Mouse (Mus musculus) kidney, postnatal 0 days (tissue): ENCODE measurements around the gene Palm2. TPM values are rescaled to one million over a fixed set of nuclear protein-coding genes. Genes with fewer than 3 reads are reported as not detected.

ENCODE experiments used
- ATAC-seq: fragments of 200-750 bp; cut with Nextera tagmentation; replicated peaks from 2 replicates; pipeline ENCODE4 v1.8.0; 2017; ENCODE audit warnings: low read depth, moderate number of reproducible peaks, moderate TSS enrichment, moderate library complexity; ENCODE audit not compliant: low FRiP score
- DNase-seq: peaks from one replicate; pipeline ENCODE4 v3.0.0-alpha.2; 2016; ENCODE audit warnings: low spot score
- H3K27ac ChIP-seq: fragments of 300-500 bp; sonication (generic); 2 replicates; pipeline ENCODE4 v1.5.1; 2014; ENCODE audit warnings: mild to moderate bottlenecking
- H3K27me3 ChIP-seq: fragments of 300-500 bp; sonication (generic); 2 replicates; pipeline ENCODE4 v1.6.1; 2014; ENCODE audit warnings: low read length, mixed read lengths; ENCODE audit not compliant: insufficient read depth
- H3K36me3 ChIP-seq: fragments of 300-500 bp; sonication (generic); 2 replicates; pipeline ENCODE4 v1.6.1; 2014; ENCODE audit warnings: low read length, mixed read lengths; ENCODE audit not compliant: insufficient read depth
- H3K4me1 ChIP-seq: fragments of 300-500 bp; sonication (generic); replicated peaks from 2 replicates; pipeline ENCODE4 v1.6.1; 2014; ENCODE audit warnings: antibody characterized with exemption, low read length, mixed read lengths; ENCODE audit not compliant: insufficient read depth
- H3K4me2 ChIP-seq: fragments of 300-500 bp; sonication (generic); 2 replicates; pipeline ENCODE4 v1.6.1; 2014; ENCODE audit warnings: mild to moderate bottlenecking, low read length, moderate library complexity, mixed read lengths
- H3K4me3 ChIP-seq: fragments of 300-500 bp; sonication (generic); replicated peaks from 2 replicates; pipeline ENCODE4 v1.5.1; 2014; ENCODE audit warnings: low read depth, low read length
- H3K9ac ChIP-seq: fragments of 300-500 bp; sonication (generic); 2 replicates; pipeline ENCODE4 v1.6.1; 2014; ENCODE audit warnings: low read depth, low read length
- H3K9me3 ChIP-seq: fragments of 300-500 bp; sonication (generic); replicated peaks from 2 replicates; pipeline ENCODE4 v1.6.1; 2016; ENCODE audit warnings: low read length, inconsistent platforms, mixed read lengths
- CTCF ChIP-seq: IDR thresholded peaks from 2 replicates; pipeline ENCODE4 v1.5.1; 2016; ENCODE audit warnings: antibody characterized with exemption, low read depth, mild to moderate bottlenecking, moderate library complexity
- WGBS: fragments of 180-500 bp; shearing (Covaris S2); extraction: QIAGEN DNeasy Blood & Tissue Kit; methylation state at CpG from one replicate; pipeline ENCODE4 v1.1.7; 2014; 5-methylcytosine and 5-hydroxymethylcytosine counted together
- polyA plus RNA-seq: library from polyadenylated mRNA; unstranded; fragments of >200 nt; fragmentation: Nextera tagmentation; extraction: Ambion mirVana; gene quantifications from 2 replicates; pipeline ENCODE4 v1.2.1, GENCODE M21; 2015

Palm2 gene
- polyA plus RNA-seq, 1 experiment from 2014 or later: 0.54 TPM

GRCm38 (mm10) chr4:57510576-57510975 lies 76.5 kb downstream of the Palm2 start:
- Histone ChIP-seq H3K4me3 (no peak overlapping the region), H3K9me3 (no peaks in the 10 kb centered on the region), H3K4me2 (no peak overlapping the region), H3K27ac (no peak overlapping the region), H3K9ac (no peak overlapping the region), H3K27me3 (no peaks in the 10 kb centered on the region), H3K4me1 (no peaks in the 10 kb centered on the region), H3K36me3 (no peaks in the 10 kb centered on the region)
- no peak for DNase-seq
- TF ChIP-seq CTCF: no peak
- ATAC-seq: no peak
- WGBS: 82% methylated on average over 3 of the region's 3 CpGs

DNA sequence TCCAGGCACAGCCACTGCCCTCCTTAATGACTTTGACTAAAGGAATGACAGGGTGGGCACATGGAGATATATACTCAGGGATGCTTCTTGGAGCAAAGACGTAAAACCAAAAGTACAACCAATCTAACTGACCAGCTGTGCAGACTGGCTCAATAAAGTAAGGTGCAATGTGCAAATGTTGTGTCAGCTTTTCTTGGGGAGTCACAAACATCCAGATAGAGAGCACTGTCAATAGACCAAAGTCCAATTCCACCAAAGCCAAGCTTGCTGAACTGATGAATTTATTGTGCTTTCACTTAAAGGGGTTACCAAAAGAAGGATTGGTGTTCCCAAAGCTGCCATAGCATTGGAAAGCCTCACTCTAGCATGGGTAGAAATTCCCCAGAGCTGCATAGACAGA lies 77.7 kb downstream of the Palm2 start:
- WGBS: 100% methylated on average over 1 of the region's 1 CpGs
- Histone ChIP-seq H3K9ac (no peak overlapping the region), H3K36me3 (no peaks in the 10 kb centered on the region), H3K4me1 (no peaks in the 10 kb centered on the region), H3K27ac (no peak overlapping the region), H3K9me3 (no peaks in the 10 kb centered on the region), H3K4me2 (no peak overlapping the region), H3K27me3 (no peaks in the 10 kb centered on the region), H3K4me3 (no peak overlapping the region)
- no peak for ATAC-seq
- TF ChIP-seq CTCF: no peak
- DNase-seq: no peak

DNA sequence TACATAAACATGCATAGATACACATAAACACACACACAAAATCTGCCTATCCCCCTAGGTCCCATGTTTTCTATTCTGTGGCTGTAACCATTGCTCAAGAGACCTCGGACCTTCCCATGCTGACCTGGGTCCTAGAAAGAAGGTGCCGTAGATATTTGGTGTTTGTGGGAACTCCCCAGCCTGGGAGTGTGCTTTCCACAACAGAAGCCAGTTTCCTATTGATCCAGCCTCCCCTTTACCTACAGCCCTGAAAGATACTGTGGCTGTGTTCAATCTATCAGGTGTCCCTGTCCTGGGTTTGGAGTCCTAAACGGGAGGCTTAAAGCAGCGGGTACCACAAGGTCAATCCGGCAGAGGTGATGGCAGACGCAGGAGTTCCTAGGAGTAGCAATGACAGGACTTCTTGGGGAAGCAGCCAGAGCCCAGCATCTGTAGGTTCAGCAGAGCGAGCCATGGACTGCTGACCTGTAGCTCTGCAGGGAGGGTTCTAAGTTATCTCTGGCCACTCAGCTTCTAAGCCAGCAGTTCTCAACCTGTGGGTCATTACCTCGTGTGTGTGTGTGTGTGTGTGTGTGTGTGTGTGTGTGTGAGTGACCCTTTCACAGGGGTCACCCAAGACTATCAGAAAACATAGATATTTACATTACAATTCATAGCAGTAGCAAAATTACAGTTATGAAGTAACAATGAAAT lies 79.3 kb downstream of the Palm2 start:
- H3K36me3 ChIP-seq: no peaks in the 10 kb centered on the region
- no peak for ATAC-seq
- WGBS: 66% methylated on average over 8 of the region's 8 CpGs

DNA sequence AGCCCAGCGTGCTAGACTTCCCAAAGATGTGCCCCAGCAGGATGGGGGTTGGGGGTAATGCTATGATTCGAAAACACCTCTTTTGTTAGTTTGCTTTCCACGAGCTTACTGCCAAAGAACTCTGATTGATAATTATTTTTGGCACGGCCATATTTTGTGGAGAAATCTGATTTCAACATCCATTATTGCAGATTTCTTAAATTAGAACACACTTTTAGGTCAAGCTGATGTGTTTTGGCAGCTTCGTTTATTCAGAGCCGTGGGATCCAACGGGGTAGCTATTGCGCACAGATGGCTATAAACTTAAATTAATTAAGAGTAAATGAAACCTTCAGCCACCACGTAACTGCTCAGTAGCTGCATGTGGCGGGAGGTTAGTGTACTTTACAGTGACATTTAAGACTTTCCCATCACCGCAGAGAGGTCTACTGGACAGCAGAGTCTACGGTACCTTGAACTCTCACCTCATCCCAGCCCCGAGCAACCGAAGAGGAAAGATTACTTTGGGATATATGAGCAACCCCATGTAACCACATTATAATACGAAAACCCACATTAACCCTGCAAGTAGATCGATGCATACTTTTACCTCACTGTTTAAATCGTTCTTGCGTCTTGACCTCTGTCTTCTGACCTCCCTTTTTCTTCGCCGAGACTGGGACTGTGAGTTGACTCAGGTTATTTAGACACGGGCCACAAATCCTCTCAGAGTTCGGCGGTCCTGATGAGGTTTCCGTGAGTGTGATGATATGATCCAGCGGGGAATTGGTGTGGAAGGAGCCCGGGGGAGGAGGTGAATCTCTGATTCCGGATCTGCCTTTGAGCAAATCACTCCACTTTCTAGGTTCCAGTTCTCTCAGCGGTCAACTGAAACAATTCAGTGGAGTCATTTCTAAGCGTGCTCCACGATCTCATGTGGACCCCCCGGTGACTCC lies 80.2 kb downstream of the Palm2 start:
- 35% methylated on average over 31 of the region's 31 CpGs for WGBS
- TF ChIP-seq CTCF: no peak
- Histone ChIP-seq H3K36me3 (no peaks in the 10 kb centered on the region), H3K4me2 (peak overlapping the region; percentile 8), H3K27me3 (no peaks in the 10 kb centered on the region), H3K27ac (no peak overlapping the region), H3K9ac (no peak overlapping the region), H3K4me3 (no peak overlapping the region), H3K4me1 (no peaks in the 10 kb centered on the region), H3K9me3 (no peaks in the 10 kb centered on the region)
- DNase-seq: peak; percentile 75
- ATAC-seq: no peak

More for the DNA sequence above, 79.3 kb downstream of the Palm2 start:
- Histone ChIP-seq H3K9me3 (no peaks in the 10 kb centered on the region), H3K27me3 (no peaks in the 10 kb centered on the region), H3K4me1 (no peaks in the 10 kb centered on the region), H3K4me3 (no peak overlapping the region), H3K27ac (no peak overlapping the region), H3K9ac (no peak overlapping the region), H3K4me2 (no peak overlapping the region)
- DNase-seq: no peak
- no peak for TF ChIP-seq CTCF

GRCm38 (mm10) chr4:57515356-57515755 lies 81.3 kb downstream of the Palm2 start:
- 55% methylated on average over 2 of the region's 2 CpGs for WGBS
- Histone ChIP-seq H3K9me3 (no peaks in the 10 kb centered on the region), H3K9ac (no peak overlapping the region), H3K36me3 (no peaks in the 10 kb centered on the region), H3K4me2 (no peak overlapping the region), H3K4me1 (no peaks in the 10 kb centered on the region), H3K27me3 (no peaks in the 10 kb centered on the region), H3K4me3 (no peak overlapping the region), H3K27ac (no peak overlapping the region)
- ATAC-seq (no peak), DNase-seq (peak; percentile 71)
- TF ChIP-seq CTCF: no peak

DNA sequence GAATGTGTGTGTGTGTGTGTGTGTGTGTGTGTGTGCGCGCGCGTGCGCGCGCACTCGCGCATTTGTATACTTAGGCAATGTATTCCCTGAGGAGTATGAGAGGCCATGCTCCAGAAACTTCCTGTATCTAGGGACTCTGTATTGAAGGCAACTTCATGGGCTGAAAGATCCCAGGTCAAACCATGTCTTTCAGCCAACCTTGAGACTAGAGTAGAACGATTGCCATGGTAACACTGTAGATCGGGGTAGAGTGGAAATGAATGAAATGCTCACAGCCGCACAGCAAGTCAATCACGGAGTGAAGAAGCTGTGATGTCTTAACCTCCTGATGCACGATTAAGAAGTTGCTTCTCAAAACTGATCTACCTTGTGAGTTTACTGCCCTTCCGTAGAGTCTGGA lies 89.4 kb downstream of the Palm2 start:
- Histone ChIP-seq H3K36me3 (no peaks in the 10 kb centered on the region), H3K4me2 (no peak overlapping the region), H3K9me3 (no peaks in the 10 kb centered on the region), H3K27me3 (no peaks in the 10 kb centered on the region), H3K9ac (no peak overlapping the region), H3K4me3 (no peak overlapping the region), H3K4me1 (no peaks in the 10 kb centered on the region), H3K27ac (no peak overlapping the region)
- DNase-seq (no peak), ATAC-seq (no peak)
- WGBS: 97% methylated on average over 15 of the region's 15 CpGs
- TF ChIP-seq CTCF: no peak
